Mouse (Mus musculus) thymus, adult 2 months (tissue): ENCODE results near the gene Fank1. TPM values are rescaled to one million over a fixed set of nuclear protein-coding genes. Genes with fewer than 3 reads are reported as not detected.

ENCODE experiments used
- DNase-seq: peaks from one replicate; pipeline ENCODE4 v3.0.0; 2021
- H3K27ac ChIP-seq: fragments of 200-500 bp; 2 replicates; pipeline ENCODE4 v1.5.1; 2012; ENCODE audit warnings: low read length, control low read depth; ENCODE audit not compliant: control insufficient read depth, insufficient read depth
- H3K27me3 ChIP-seq: fragments of 200-500 bp; 2 replicates; pipeline ENCODE4 v1.6.1; 2012; ENCODE audit warnings: mild to moderate bottlenecking, low read length, moderate library complexity, mixed read lengths; ENCODE audit not compliant: control insufficient read depth, insufficient read depth
- H3K36me3 ChIP-seq: fragments of 200-500 bp; 2 replicates; pipeline ENCODE4 v1.6.1; 2012; ENCODE audit warnings: mild to moderate bottlenecking, low read length, moderate library complexity; ENCODE audit not compliant: control insufficient read depth, insufficient read depth
- H3K4me1 ChIP-seq: fragments of 200-500 bp; replicated peaks from 2 replicates; pipeline ENCODE4 v1.6.1; 2012; ENCODE audit warnings: low read length; ENCODE audit not compliant: control insufficient read depth, insufficient read depth
- H3K4me3 ChIP-seq: fragments of 200-500 bp; 2 replicates; pipeline ENCODE4 v1.5.1; 2012; ENCODE audit warnings: mild to moderate bottlenecking, low read length, control low read depth, moderate library complexity; ENCODE audit not compliant: control insufficient read depth, insufficient read depth
- CTCF ChIP-seq: fragments of 200-500 bp; IDR thresholded peaks from 2 replicates; pipeline ENCODE4 v1.5.1; 2012; ENCODE audit warnings: mild to moderate bottlenecking, control low read depth, low read length, moderate library complexity, borderline replicate concordance; ENCODE audit not compliant: control insufficient read depth, poor library complexity, insufficient read depth; ENCODE audit errors: extremely low read depth
- POLR2A ChIP-seq: fragments of 200-500 bp; IDR thresholded peaks from 2 replicates; pipeline ENCODE4 v1.6.1; 2012; ENCODE audit warnings: mild to moderate bottlenecking, low read length, control low read depth, moderate library complexity; ENCODE audit not compliant: control insufficient read depth, poor library complexity, insufficient read depth; ENCODE audit errors: extremely low read depth
- WGBS: fragments of 180-500 bp; shearing (Covaris S2); methylation state at CpG from one replicate; pipeline ENCODE4 v1.1.7; 2018; 5-methylcytosine and 5-hydroxymethylcytosine counted together
- polyA plus RNA-seq: library from polyadenylated mRNA; depleted of rRNA; stranded (reverse); fragments of >200 nt; gene quantifications from 2 replicates; pipeline ENCODE4 v1.2.3, GENCODE M21; 2012

The Fank1 gene
- polyA plus RNA-seq, 1 experiment: 0.32 TPM

DNA sequence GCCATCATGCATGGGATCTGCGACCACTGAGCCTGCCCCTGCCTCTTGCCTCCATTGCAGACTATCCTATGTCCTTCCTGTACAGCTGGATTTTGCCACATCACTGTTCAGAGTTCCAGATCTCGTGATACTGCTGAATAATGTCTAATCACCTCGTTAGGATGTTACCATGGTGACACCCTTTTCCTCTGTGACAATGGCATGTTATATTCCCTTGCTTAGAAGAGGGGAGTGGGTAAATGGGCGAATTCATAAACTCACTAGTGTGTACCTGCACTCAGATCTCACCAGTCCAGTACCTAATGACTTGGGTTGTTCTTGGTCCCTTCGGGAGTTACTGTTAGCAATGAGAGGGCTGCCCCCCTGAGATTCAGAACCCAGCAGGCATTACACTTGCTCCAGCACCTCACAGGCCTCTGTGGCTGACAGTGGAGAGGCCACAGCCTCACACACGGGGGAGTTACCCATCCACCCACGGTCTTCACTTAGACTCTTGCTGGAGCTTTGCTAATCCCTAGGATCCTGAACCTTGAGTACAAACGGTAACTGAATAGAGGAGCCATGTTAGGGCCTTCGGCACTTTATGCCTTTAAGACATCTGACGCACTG lies 11.3 kb upstream of the Fank1 start:
- Histone ChIP-seq H3K4me1 (no peaks in the 10 kb centered on the region), H3K36me3 (no peaks in the 10 kb centered on the region), H3K4me3 (no peak overlapping the region), H3K27ac (no peak overlapping the region), H3K27me3 (no peaks in the 10 kb centered on the region)
- DNase-seq: no peak
- WGBS: 91% methylated on average over 10 of the region's 10 CpGs
- TF ChIP-seq POLR2A: no peak

DNA sequence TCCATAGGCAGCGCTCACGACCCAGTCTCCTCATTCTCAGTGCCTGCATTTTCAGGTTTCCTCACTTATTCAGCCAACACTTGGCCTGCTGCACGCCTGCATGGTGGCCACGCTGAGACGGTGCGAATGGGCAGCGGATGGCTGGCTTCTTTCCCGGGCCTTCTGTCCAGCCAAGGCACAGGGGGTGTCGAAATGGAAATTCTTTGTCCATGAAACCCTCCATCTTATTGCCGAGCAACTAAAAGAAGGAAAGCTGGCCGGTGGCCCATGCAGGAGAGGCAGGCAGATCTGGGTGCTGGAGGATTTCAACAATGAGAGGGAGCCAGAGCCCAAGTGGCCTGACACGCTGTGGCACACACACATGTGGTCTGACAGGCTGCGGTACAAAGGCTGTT lies 10.8 kb upstream of the Fank1 start:
- WGBS: 97% methylated on average over 13 of the region's 13 CpGs
- no peaks in the 10 kb centered on the region for H3K4me1 ChIP-seq
- H3K36me3 ChIP-seq: no peaks in the 10 kb centered on the region
- no peak overlapping the region for H3K4me3 ChIP-seq
- TF ChIP-seq CTCF (no peak), POLR2A (no peak)
- DNase-seq: no peak
- H3K27ac ChIP-seq: no peak overlapping the region
- H3K27me3 ChIP-seq: no peaks in the 10 kb centered on the region

DNA sequence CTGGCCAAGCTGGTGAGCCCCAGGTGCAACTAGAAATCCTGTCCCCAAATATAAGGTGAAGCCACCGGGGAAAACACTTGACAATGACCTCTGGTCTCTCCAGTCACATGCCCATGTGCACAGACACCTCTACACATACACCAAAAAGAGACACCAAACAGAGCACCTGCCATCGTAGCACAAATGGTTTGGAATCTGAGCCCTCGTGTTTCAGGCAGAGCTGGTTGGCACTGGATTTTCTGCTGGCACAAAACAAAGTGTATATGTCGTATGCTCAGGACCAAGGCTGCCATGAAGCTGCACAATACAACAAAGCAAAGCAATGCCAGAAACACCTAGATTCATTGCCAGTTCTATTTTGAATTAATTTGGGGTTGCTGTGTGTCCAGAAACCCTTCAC lies 8.6 kb upstream of the Fank1 start:
- Histone ChIP-seq H3K4me3 (no peak overlapping the region), H3K36me3 (no peaks in the 10 kb centered on the region), H3K27ac (no peak overlapping the region), H3K27me3 (no peaks in the 10 kb centered on the region), H3K4me1 (no peaks in the 10 kb centered on the region)
- no peak for DNase-seq
- WGBS: 93% methylated on average over 4 of the region's 4 CpGs
- TF ChIP-seq CTCF: no peak
- no peak for TF ChIP-seq POLR2A

DNA sequence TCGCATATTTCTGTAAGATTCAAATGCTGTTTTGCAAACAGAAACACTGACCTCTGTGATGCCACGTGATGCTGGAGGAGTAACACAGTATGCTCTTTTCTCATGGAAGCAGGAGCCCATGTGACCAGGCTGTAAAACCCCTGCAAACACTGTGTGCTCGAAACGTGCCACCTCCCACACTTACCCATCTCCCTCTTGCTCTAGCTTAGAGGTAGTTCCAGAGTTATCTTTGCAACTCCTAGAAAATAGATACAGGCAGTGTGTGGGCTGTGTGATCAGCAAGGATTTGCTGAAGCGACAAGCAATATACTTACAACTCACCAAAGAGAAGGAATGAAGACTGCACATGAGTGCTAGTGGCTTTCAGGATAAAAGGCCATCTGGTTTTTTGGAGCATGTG lies 8.1 kb upstream of the Fank1 start:
- no peak overlapping the region for H3K4me3 ChIP-seq
- 94% methylated on average over 5 of the region's 5 CpGs for WGBS
- H3K4me1 ChIP-seq: no peaks in the 10 kb centered on the region
- no peaks in the 10 kb centered on the region for H3K27me3 ChIP-seq
- no peak overlapping the region for H3K27ac ChIP-seq
- TF ChIP-seq POLR2A (no peak), CTCF (no peak)
- H3K36me3 ChIP-seq: no peaks in the 10 kb centered on the region
- DNase-seq: no peak

DNA sequence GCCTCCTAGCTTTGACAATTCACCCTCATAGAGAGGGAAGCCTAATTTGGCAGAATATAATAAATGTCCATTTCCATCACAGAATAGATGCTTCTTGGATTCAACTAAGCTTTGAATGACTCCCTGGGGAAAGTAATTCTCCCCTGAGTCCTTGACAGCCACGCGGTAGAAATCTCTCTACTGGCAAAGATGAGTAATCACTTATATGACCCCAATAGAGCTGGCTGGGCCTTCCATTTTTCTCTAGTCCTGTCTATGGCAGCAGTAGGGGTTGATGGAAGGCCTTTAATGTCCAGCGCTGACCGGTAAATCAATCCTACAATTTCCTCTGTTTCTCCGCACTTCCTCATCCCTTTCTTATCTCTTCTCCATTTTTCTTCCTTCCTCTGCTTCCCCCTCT lies 1.5 kb upstream of the Fank1 start:
- H3K27ac ChIP-seq: no peak overlapping the region
- H3K27me3 ChIP-seq: no peaks in the 10 kb centered on the region
- H3K4me1 ChIP-seq: peaks cover 7% of the 10 kb centered on the region
- H3K4me3 ChIP-seq: no peak overlapping the region
- 92% methylated on average over 5 of the region's 5 CpGs for WGBS
- no peak for DNase-seq
- TF ChIP-seq POLR2A (no peak), CTCF (no peak)
- no peaks in the 10 kb centered on the region for H3K36me3 ChIP-seq

DNA sequence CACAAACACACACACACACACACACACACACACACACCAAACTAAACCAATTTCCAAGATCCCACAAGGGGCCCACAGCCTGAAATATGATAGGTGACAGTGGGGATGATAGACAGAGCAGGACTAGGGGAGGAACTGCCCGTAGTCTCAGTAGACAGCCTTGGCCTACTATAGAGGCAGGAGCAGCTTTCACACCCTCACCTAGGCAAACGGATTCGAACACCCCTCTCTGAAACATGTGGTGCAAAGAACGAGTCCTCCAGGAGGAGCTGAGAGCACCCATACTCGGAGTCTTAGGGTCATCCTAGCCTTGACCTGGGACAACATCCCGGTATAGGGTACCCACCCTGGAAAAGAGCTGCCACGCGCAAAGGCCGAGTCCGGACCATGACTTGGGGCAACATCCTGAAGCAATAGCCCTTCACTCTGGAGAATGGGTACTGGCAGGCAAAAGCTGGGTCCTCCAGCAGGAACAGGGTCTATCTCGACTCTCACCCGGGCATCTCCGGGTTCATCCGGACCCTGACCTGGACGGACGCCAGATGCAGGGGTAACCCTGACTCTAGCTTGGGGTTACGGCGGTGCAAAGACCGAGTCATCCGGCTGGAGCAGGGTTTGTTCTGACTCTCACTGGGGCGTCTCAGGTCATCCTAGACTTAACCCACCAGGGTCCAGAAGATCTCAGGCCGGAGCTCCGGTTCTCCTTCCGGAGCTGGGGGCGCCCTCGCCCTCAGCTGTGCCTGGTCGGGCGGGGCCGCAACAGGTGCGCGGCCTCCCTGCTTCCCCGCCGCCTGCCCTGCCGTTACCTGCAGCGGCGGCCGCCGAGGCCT lies 650 bp upstream of the Fank1 start:
- H3K4me1 ChIP-seq: peaks cover 7% of the 10 kb centered on the region
- peak overlapping the region; percentile 87 for H3K4me3 ChIP-seq
- no peaks in the 10 kb centered on the region for H3K36me3 ChIP-seq
- H3K27ac ChIP-seq: no peak overlapping the region
- no peaks in the 10 kb centered on the region for H3K27me3 ChIP-seq
- 7% methylated on average over 37 of the region's 38 CpGs for WGBS
- peak; percentile 23; the same call in 1 of the 2 replicates for TF ChIP-seq CTCF
- TF ChIP-seq POLR2A: no peak; the same call in 1 of the 2 replicates
- no peak for DNase-seq
